Mouse (Mus musculus) forebrain, embryonic 14.5 days (tissue): ENCODE measurements at regions not wholly inside any gene's neighbourhood (a gene's known extent, or its start where the extent isn't known, plus 50 kb on each side); places are given as distances from the start of the nearest gene placed in this dataset.
"Not testable (repeated sequence)": the region's sequence is repeated elsewhere in the genome, so short reads cannot be mapped to it uniquely, and the experiment has no call there.

Experiments used
- ATAC-seq: fragments of 200-750 bp; cut with Nextera tagmentation; 2 replicates; pipeline ENCODE4 v1.8.0; 2017; ENCODE audit warnings: mild to moderate bottlenecking, moderate library complexity
- DNase-seq: peaks from one replicate; pipeline ENCODE4 v3.0.0-alpha.2; 2015; ENCODE audit warnings: low spot score
- H3K27ac ChIP-seq: fragments of 300-500 bp; sonication (generic); 2 replicates; pipeline ENCODE4 v1.5.1; 2014; ENCODE audit warnings: low read depth, mild to moderate bottlenecking, control low read depth, low read length, moderate library complexity
- H3K27me3 ChIP-seq: fragments of 300-500 bp; sonication (generic); replicated peaks from 2 replicates; pipeline ENCODE4 v1.6.1; 2014; ENCODE audit warnings: low read length, control low read depth, mixed read lengths; ENCODE audit not compliant: control insufficient read depth, insufficient read depth
- H3K36me3 ChIP-seq: fragments of 300-500 bp; sonication (generic); 2 replicates; pipeline ENCODE4 v1.6.1; 2014; ENCODE audit warnings: low read length, control low read depth; ENCODE audit not compliant: control insufficient read depth, insufficient read depth
- H3K4me1 ChIP-seq: fragments of 300-500 bp; sonication (generic); 2 replicates; pipeline ENCODE4 v1.6.1; 2014; ENCODE audit warnings: antibody characterized with exemption, low read length, control low read depth; ENCODE audit not compliant: control insufficient read depth, insufficient read depth
- H3K4me2 ChIP-seq: fragments of 300-500 bp; sonication (generic); 2 replicates; pipeline ENCODE4 v1.6.1; 2014; ENCODE audit warnings: mild to moderate bottlenecking, control low read depth, low read length
- H3K4me3 ChIP-seq: fragments of 300-500 bp; sonication (generic); 2 replicates; pipeline ENCODE4 v1.5.1; 2014; ENCODE audit warnings: low read depth, low read length, control low read depth
- H3K9ac ChIP-seq: fragments of 300-500 bp; sonication (generic); 2 replicates; pipeline ENCODE4 v1.6.1; 2014; ENCODE audit warnings: mild to moderate bottlenecking, low read length, control low read depth, moderate library complexity
- H3K9me3 ChIP-seq: fragments of 300-500 bp; sonication (generic); replicated peaks from 2 replicates; pipeline ENCODE4 v1.6.1; 2016; ENCODE audit warnings: low read length, control low read depth, mixed read lengths; ENCODE audit not compliant: control insufficient read depth
- WGBS: fragments of 180-500 bp; shearing (Covaris S2); extraction: QIAGEN DNeasy Blood & Tissue Kit; methylation state at CpG from one replicate; pipeline ENCODE4 v1.1.7; 2014; 5-methylcytosine and 5-hydroxymethylcytosine counted together

DNA sequence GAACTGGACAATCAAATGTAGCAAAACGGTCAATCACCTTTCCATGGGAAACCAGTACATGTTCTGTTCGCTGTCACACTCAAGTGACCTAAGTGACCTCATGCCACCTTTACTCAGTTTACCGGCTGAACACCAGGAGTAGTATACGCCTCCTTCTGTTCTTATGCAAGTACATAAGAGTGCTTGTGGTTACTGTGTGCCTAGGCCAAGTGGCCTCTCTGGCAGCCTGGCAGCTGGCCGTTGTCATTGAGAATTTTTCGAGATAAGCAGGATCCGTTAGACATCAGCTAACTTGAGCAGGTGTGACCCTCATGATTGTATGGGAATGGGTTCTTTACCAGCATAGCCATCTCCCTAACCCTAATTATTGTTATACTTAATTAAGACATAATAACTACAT, 167.5 kb downstream of the Tomm20 start:
- no peak for ATAC-seq
- no peak overlapping the region for H3K9ac ChIP-seq
- no peaks in the 10 kb centered on the region for H3K27me3 ChIP-seq
- H3K9me3 ChIP-seq: no peaks in the 10 kb centered on the region
- no peaks in the 10 kb centered on the region for H3K4me1 ChIP-seq
- no peak for DNase-seq
- H3K27ac ChIP-seq: no peak overlapping the region
- H3K4me2 ChIP-seq: no peak overlapping the region
- no peak overlapping the region for H3K4me3 ChIP-seq
- 94% methylated on average over 7 of the region's 7 CpGs for WGBS
- H3K36me3 ChIP-seq: no peaks in the 10 kb centered on the region

DNA sequence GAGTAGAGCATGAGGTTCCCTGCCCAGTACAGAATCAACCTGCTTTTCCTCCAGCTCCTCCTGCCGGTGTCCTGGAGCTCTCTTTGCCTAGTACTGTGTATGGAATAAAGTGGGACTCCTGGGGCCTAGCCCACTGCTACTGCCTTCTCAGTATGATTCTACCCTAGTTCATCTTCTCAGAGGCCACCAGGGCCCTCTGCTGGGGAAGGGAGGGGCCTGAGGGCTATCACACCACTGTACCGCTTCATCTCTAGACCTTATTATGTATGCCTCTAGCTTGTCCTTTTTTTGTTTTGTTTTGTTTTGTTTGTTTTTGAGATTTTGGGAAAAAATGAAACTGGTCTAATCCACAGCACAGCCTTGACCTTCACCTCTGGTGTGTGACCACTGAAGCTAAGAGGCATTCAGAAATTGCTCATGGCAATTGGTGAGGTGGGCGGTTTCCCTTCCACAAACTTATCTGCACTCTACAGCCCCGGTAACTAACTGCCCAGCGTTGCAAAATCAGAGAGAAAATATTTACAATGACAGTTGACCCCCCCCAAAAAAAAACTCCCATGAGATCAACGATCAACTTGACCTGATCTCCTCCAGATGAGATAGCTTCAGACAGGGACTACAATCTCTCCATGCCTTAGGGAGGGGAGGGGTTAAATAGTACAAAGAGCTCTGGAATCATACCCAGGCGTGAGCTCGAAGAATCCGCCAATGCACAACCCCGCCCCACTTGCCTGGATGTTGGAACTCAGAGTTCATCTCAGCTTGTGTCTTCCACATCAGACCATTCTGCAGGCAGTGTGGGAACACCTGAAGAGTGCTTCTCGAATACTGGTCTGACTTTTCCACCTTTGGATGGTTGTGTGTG, 168.8 kb downstream of the Tomm20 start:
- Histone ChIP-seq H3K27ac (no peak overlapping the region), H3K36me3 (no peaks in the 10 kb centered on the region), H3K9me3 (no peaks in the 10 kb centered on the region), H3K27me3 (no peaks in the 10 kb centered on the region), H3K4me3 (no peak overlapping the region), H3K4me1 (no peaks in the 10 kb centered on the region), H3K9ac (no peak overlapping the region), H3K4me2 (no peak overlapping the region)
- DNase-seq (no peak), ATAC-seq (no peak)
- 90% methylated on average over 11 of the region's 11 CpGs for WGBS

- H3K27me3 ChIP-seq: no peaks in the 10 kb centered on the region
- no peak overlapping the region for H3K4me2 ChIP-seq
- no peak overlapping the region for H3K9ac ChIP-seq
- no peak overlapping the region for H3K4me3 ChIP-seq
- WGBS: 83% methylated on average over 3 of the region's 3 CpGs
- H3K4me1 ChIP-seq: no peaks in the 10 kb centered on the region
- DNase-seq: no peak
- no peak for ATAC-seq
- H3K36me3 ChIP-seq: no peaks in the 10 kb centered on the region
- H3K27ac ChIP-seq: no peak overlapping the region
- H3K9me3 ChIP-seq: no peaks in the 10 kb centered on the region
Observed at GRCm38 (mm10) chr8:126775334-126775733, 170.3 kb downstream of the Tomm20 start.

- Histone ChIP-seq H3K36me3 (no peaks in the 10 kb centered on the region), H3K4me3 (no peak overlapping the region), H3K27me3 (no peaks in the 10 kb centered on the region), H3K9ac (no peak overlapping the region), H3K4me2 (no peak overlapping the region), H3K9me3 (no peaks in the 10 kb centered on the region), H3K4me1 (no peaks in the 10 kb centered on the region), H3K27ac (no peak overlapping the region)
- no peak for DNase-seq
- WGBS: 90% methylated on average over 7 of the region's 7 CpGs
- no peak for ATAC-seq
Observed at GRCm38 (mm10) chr8:126774816-126775215, 170.8 kb downstream of the Tomm20 start.

- ATAC-seq (no peak), DNase-seq (no peak)
- 93% methylated on average over 11 of the region's 11 CpGs for WGBS
- Histone ChIP-seq H3K27ac (no peak overlapping the region), H3K36me3 (no peaks in the 10 kb centered on the region), H3K4me3 (no peak overlapping the region), H3K4me1 (no peaks in the 10 kb centered on the region), H3K9me3 (no peaks in the 10 kb centered on the region), H3K4me2 (no peak overlapping the region), H3K27me3 (no peaks in the 10 kb centered on the region), H3K9ac (no peak overlapping the region)
Observed at GRCm38 (mm10) chr8:126772748-126773147, 172.9 kb downstream of the Tomm20 start.

- Histone ChIP-seq H3K27ac (no peak overlapping the region), H3K4me2 (no peak overlapping the region), H3K9ac (no peak overlapping the region), H3K9me3 (no peaks in the 10 kb centered on the region), H3K4me3 (no peak overlapping the region), H3K4me1 (no peaks in the 10 kb centered on the region), H3K36me3 (no peaks in the 10 kb centered on the region), H3K27me3 (no peaks in the 10 kb centered on the region)
- ATAC-seq (no peak), DNase-seq (no peak)
- WGBS: 92% methylated on average over 7 of the region's 7 CpGs
Observed at GRCm38 (mm10) chr8:126772194-126772593, 173.4 kb downstream of the Tomm20 start.

GRCm38 (mm10) chr8:126770374-126770773, 175.3 kb downstream of the Tomm20 start:
- not testable (repeated sequence) for H3K4me2 ChIP-seq, H3K9me3 ChIP-seq, H3K27me3 ChIP-seq, H3K27ac ChIP-seq, ATAC-seq, H3K9ac ChIP-seq, H3K4me1 ChIP-seq, H3K4me3 ChIP-seq, H3K36me3 ChIP-seq, DNase-seq
- 86% methylated on average over 2 of the region's 2 CpGs for WGBS

- H3K9me3 ChIP-seq: no peaks in the 10 kb centered on the region
- H3K27me3 ChIP-seq: no peaks in the 10 kb centered on the region
- H3K4me3 ChIP-seq: no peak overlapping the region
- DNase-seq: no peak
- H3K4me1 ChIP-seq: no peaks in the 10 kb centered on the region
- H3K9ac ChIP-seq: no peak overlapping the region
- no peaks in the 10 kb centered on the region for H3K36me3 ChIP-seq
- no peak overlapping the region for H3K27ac ChIP-seq
- ATAC-seq: no peak
- WGBS: 79% methylated on average over 5 of the region's 5 CpGs
- H3K4me2 ChIP-seq: no peak overlapping the region
Observed at GRCm38 (mm10) chr8:126768142-126768541, 174.4 kb upstream of the Irf2bp2 start.

DNA sequence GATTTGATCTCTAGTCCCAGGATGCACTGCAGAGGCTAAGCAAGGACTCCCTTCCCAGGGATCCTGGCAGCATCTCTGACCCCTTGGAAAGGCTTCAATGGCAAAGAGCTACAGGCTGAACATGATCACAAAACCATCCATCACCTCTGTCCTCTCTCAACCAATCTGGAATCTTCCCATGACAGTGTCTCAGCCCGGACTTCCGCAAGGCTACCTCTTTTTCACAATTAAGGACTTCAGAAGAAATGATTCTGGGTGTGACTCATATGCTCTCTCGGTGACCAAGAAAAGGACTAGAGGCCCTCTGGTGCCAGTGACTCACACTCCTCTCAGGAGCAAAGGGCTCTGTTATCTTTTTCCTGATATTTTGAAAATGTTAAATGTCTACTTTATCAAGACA, 173.6 kb upstream of the Irf2bp2 start:
- no peak overlapping the region for H3K9ac ChIP-seq
- no peak overlapping the region for H3K4me3 ChIP-seq
- no peaks in the 10 kb centered on the region for H3K9me3 ChIP-seq
- no peaks in the 10 kb centered on the region for H3K27me3 ChIP-seq
- no peaks in the 10 kb centered on the region for H3K4me1 ChIP-seq
- no peak for ATAC-seq
- DNase-seq: no peak
- H3K27ac ChIP-seq: no peak overlapping the region
- no peak overlapping the region for H3K4me2 ChIP-seq
- WGBS: 92% methylated on average over 3 of the region's 3 CpGs
- no peaks in the 10 kb centered on the region for H3K36me3 ChIP-seq
